Mouse (Mus musculus) retina, postnatal 7 days (tissue): ENCODE results near the gene Cxcl2.
A peak's percentile ranks its signal among the peaks of the same experiment; 100 is the strongest.

Experiments used
- DNase-seq: peaks from one replicate; pipeline ENCODE4 v3.0.0-alpha.2; 2012; ENCODE audit warnings: low read depth, low spot score

The Cxcl2 gene

DNA sequence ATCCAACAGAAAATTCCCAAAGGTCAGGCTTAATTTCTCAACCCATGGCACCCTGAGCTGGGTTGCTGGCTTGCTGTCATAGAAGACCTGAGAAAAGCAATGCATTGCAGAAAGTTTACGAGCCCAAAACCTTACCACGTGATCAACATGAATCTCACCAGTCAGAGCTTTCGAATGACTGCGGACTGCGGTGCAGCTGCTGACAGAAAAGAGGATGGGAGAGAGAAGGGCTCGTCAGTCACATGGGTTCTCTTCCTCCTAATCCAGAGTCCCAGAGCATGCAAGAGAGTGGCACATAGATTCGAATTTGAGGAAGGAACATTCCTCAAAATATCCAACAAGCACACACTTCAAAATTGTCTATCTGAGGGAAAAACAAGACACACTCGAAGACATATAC is 9.4 kb upstream of the Cxcl2 start:
- no peak for DNase-seq

DNA sequence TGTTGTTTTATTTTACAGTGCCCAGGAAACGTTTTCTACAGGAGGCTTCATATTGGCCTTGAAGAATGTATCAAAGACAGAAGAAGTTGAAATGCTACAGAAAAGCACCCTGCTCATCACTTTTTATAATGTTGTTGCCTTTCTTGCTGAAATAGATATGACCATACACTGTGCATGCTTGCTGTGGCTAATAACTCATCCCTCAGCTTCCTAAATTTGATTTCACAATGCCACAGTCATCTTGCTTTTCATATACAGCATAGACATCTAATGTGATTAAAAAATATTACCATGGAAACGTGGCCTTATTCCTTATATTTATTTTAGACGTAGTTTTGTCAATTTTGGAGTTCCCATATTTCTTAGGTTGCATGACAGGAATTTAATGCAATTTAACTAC is 6.2 kb upstream of the Cxcl2 start:
- no peak for DNase-seq

DNA sequence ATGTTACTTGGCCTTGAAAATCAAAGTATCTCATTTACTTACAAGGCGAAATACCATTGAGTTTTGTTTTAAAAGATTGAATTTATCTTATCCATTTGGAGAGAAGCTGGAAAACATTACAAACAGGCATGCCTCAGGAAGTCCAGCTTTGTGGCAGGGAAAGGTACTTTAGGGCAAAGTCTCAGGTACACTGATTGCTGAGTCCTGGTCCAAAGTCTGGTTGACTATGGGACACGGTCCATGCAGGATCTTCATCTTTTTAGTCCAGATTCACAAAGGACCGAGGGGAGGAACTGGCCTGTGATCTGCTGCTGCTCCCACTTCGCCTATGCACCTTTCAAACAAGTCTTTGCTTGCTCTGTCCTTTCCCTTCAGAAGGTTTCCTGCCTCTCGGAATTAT is 4.4 kb upstream of the Cxcl2 start:
- DNase-seq = no peak

DNA sequence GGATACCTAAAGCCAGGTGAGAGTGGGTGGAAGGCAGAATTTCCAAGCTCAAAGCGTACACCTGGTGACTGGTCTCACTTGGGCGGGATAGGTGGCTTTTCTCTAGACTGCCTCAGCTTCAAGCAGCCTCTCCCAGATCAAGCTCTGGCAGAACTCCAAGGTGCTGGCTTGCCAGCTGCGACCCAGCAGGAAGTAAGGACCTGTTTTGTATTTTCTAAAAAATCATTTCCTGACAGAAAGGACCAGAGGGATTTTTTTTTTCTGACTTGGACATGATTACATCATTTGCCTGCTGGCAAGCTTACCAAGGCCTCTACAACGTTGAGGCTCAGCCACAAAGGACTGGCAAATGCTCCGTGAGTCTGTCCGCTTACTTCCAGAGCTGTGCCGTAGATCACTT is 3.5 kb upstream of the Cxcl2 start:
- DNase-seq = no peak

DNA sequence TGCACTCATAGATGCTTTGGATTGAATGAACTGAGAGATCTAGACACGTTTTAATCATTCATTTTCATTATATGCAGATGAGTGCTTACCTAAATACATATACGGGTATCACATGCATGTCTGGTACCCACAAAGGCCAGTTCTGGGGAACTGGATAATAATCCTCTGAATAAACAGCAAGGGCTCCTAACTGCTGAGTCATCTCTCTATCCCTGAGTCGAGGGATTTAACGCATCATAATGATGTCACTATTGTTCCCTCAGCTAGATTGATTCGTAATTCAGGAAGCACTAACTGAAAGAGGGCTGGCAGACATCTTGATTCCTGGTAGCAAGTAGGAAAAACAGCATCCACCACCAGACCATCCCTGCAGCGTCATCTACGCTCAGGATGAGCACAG is 3.0 kb upstream of the Cxcl2 start:
- no peak for DNase-seq

DNA sequence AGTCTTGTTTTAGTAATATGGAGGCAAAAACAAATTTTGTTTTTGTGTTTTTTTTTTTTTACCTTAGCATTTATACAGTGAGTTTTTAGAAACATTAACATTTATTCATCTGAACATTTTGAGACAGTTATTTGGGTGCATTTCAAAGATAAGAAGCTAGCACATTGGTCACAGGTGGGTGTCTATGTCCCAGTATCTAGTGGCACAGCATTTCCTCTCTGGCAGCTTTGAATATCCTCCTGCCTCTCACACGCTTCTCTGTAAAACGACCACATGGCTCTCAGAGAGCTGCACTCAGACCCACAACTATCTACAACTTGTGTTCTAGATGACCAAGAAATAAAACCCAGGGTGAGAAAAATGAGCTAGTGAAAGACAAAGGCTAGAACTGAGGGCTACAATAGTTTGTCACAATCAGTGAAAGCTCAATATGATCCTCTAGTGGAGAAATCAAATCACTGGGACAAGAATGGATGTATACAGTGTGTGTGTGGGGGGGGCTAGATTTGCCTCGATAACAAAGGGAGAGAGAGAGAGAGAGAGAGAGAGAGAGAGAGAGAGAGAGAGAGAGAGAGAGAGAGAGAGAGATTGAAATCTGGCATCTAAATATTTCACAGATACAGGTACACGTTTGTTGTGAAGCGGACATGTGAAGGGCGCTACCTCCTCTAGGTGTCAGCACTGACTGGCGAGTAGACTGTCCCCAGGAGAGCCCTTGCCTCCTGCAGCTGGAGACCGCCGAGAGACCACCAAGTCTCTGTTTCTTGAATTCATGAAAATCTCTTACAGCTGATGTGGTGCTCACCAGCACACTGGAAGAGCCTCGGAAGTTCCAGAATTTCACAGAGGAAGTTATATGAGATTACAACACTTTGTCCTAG is 1.1 kb upstream of the Cxcl2 start:
- DNase-seq = no peak

DNA sequence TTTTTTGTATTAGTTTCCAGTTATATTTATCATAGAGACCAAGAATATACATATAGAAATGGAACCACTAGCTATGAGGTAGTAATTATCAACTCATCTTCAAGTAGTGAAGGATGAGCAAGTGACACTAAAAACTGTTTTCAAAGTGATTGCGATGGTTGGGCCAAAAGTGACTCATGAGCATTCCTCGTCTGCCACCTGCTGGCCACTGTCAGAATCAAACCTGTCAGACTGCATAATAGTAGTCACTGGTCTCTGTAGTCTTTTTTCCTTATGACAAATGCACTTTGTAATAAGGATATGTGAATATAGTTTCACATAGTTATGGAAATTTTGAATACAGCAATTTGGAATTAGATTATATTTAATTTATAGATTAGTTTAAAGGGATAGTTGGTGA is 5.3 kb downstream of the Cxcl2 start:
- peak; percentile 61 for DNase-seq

DNA sequence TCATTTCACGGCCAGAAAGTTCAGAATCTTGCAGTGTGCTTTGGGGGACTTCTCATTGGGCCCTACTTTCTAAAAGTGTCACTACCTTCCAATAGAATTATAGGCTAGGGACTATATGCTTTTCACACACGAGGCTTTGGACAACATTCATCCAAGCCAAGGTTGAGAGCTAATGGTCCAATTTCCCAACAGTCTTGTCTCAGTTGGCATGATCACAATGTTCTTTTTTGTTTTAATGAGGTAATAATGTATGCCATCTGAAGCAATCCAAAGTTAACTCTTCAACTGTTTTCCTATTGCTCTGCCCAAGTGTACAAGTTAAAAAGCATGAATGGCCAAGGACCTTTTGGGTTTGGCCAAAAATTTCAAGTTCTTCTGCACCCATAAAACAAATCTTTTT is 15.8 kb downstream of the Cxcl2 start:
- DNase-seq = no peak

DNA sequence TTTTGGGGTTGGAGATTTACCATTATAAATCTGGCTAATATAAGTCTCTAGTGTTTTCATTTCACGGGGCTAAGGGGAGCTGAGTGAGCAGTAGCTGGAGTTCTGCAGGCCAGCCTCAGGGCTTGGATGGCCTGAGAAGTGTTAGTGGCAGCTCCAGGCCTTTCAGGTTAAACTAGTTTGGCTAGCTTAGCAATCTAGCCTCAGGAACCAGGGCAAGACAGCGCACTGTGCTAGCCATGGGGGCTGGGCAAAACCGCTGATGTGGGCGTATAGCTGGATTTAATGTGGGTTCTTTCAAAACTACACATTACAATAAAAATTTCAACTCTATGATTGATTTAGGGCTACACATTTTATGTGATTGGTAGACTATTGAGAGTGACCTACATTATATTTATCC is 19.3 kb downstream of the Cxcl2 start:
- no peak for DNase-seq

DNA sequence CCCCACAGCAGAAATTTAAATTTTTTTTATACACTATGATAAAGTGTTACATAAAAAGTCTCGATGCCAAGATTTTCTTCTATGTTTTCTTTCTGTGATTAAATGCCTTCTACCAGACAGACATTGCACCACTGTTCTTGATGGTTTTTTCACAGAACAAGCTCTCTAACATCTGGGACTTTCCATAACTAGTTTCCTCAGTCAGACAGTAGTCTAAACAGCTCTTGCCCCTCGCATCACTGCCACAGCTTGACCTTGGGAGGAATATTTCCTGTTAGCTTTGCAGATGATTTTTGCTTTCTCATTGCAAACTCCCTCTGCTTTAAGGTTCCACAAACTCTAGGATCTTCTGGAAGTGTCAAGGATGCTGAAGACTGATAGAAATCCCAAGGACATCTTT is 26.9 kb downstream of the Cxcl2 start:
- no peak for DNase-seq

DNA sequence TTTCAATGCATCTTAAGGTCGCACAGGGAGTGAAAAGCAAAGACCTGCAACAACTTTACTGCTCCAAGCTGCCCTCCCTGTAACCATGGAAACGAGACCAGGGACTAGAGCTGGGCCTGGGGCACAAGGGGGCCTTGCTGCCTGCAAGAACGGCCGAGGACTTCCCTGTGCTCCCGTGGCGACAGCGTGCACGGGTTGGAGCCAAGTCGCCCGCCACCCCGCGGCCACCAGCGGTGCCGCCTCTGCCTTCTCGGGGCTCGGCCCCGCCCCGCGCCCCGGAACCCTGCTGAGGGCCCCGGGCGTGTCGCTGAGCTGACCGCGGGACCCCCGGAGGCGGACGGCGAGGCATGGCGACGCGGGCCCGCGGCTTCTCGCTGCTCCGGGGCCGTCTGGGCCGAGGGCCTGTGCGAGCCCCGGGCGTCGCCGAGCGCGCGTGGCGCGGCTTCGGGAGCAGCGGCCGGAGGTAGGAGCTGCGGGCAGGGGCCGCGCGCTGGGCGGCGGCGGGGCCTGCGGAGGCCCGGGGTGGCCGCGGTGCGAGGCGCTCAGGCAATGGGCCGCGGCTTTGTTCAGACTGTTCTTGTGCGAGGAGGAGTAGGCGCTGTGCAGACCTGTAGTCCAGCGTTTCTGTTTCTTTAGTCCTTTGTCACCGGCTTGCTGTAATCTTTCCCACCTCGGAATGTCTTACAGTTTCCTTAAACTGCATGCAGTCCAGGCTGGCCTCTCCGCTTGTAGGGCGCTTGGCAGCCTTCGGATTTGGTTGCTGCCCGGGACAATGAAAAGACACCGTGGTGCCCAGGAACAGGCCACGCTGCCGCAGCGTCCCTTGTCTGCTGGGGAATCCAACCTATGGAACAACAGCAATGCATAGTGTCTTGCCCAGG is 27.5 kb downstream of the Cxcl2 start, which contains the start of gene Mthfd2l:
Mthfd2l (plus strand) TSS at position 147 of the 881 bp plus-strand sequence.
- DNase-seq = peak; percentile 71

DNA sequence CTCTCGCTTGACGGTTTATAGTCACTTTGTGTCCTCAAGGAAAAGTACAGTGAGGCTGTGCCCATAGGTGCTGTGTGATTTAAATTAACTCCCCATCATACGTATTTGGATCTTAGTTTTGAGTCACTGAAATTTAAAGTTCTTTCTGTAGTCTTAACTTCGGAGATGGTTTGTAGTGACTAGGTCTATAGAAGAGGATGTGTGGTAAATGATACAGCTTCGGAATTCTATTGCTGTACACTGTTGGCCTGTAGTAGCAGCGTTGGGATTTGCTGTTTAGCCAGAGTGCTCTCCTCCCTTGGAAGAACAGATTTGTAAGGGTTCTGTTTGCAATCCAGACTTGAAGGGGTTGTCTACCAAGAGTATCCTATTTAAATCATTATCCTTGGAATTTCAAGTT is 28.2 kb downstream of the Cxcl2 start:
- DNase-seq = no peak

DNA sequence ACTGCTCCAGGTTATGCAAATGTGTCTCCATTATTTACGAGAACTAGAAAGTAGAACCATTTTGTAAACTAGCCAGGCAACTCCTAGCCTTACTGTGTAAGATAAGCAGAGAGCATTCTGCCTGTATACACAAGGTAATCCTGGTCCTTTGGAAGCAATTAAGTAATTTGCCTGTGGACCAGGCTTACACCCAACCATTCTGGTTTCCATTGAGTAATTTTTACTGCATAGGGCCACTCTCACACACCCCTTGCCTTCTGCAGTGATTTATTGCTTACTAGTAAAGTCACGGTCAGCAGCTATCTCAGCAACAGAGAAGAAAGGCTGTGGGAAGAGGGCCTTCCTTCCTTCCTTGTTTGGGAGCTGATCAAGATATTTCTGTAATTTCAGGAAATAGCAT is 33.0 kb downstream of the Cxcl2 start:
- no peak for DNase-seq

DNA sequence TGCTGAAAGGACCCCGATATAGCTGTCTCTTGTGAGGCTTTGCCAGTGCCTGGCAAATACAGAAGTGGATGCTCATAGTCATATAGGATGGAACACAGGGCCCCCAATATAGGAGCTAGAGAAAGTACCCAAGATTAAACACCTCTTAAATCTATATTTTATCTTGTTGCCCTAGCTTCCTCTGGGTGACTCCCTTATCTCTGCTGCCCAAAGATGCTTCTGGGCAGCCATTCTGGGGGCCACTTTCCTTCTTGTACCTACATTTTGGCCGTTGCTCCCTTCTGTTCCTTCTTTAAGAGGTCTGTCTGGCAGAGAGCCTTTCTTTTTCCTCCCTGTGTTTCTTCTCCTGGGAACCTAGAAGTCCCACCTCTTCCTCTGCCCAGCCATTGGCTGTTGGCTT is 41.8 kb downstream of the Cxcl2 start:
- DNase-seq = no peak

DNA sequence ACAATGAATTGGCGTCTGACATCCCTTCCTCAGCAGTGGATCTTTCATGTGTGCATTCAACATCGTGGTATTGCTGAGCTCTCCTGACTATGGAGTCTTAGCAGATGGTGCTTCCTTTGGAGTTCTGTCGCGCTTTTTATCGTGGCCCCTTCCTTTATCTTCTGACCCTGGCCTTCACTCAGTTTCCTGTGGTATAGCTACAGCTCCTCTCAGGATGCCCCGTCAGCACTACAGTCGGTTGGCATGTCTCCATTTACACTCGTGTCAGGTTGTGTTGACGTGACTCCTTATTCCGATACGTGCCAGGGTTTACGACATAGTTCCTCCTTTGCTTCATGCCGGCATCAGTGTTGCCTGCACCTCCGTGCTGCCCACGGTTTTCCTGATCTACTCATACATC is 45.8 kb downstream of the Cxcl2 start:
- no peak for DNase-seq

DNA sequence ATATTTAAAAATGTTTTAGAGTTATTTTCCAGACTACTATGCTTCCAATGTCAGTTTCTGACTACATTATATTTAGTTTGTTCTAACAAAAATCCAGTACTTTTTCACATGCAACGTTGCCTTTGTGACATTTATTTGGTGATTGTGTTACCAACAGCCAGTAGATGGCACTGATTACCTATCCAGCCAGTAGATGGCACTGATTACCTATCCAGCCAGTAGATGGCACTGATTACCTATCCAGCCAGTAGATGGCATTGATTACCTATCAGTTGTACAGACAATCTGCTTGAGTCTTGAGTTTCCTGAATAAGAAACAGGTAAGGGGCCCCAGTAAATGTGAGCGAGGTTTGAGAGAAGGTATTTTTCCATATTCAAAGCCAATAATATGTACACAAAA is 47.8 kb downstream of the Cxcl2 start:
- DNase-seq = peak; percentile 21

DNA sequence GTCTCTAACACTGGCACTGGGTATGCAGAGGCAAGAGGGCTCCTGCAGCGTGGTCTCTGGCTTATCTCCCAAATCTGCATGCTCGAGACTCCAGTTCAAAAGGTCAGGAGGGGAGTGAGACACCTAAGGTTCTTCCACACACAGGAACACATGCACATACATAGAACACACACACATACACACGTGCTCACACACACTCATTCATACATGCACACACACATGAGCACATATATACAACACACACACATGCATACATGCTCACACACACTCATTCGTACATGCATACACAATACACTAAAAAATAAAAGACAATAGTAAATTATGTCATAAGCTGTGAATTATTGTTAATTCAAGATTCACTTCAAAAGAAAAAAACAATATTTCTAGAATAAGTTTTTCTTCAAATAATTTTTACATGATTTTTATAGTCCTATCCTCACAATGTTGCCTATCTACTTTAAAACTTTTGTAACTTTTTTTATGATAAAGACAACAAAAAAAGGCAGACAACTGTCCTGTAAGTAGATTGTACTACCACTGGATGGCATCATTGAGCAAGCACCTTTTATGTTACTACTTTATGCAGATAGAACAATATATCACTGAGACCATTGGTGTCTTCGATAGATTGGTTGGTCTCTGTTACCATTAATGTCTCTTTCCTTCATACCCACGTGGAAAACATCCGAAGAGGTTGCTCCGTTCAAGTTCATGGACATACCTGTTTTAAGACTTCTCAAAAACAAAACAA is 49.2 kb downstream of the Cxcl2 start:
- no peak for DNase-seq
